Mouse (Mus musculus): ENCODE measurements around the gene Lrrn1.

The Lrrn1 gene

GRCm38 (mm10) chr6:107583759-107584383, 54.3 kb downstream of the Lrrn1 start:
- DNase-seq (ENCODE audit: low spot score in 2 of 2), result no peak

- no peak for DNase-seq (ENCODE audit: low spot score in 2 of 2)
These were observed 75.6 kb downstream of the Lrrn1 start for GRCm38 (mm10) chr6:107605151-107605550.

GRCm38 (mm10) chr6:107614288-107614687, 84.7 kb downstream of the Lrrn1 start:
- no peak for DNase-seq (ENCODE audit: low spot score in 2 of 2)
